Mouse (Mus musculus) forebrain, embryonic 16.5 days (tissue): ENCODE measurements around the gene Fis1. TPM values are rescaled to one million over a fixed set of nuclear protein-coding genes. Genes with fewer than 3 reads are reported as not detected.
"Not testable (repeated sequence)": the region's sequence is repeated elsewhere in the genome, so short reads cannot be mapped to it uniquely, and the experiment has no call there.

ENCODE experiments used
- ATAC-seq: fragments of 200-750 bp; cut with Nextera tagmentation; 2 replicates; pipeline ENCODE4 v1.8.0; 2017; ENCODE audit warnings: mild to moderate bottlenecking, moderate library complexity
- H3K27ac ChIP-seq: fragments of 300-500 bp; sonication (generic); 2 replicates; pipeline ENCODE4 v1.5.1; 2014; ENCODE audit warnings: low read length, control low read depth
- H3K27me3 ChIP-seq: fragments of 300-500 bp; sonication (generic); replicated peaks from 2 replicates; pipeline ENCODE4 v1.6.1; 2014; ENCODE audit warnings: low read length; ENCODE audit not compliant: control insufficient read depth, insufficient read depth
- H3K36me3 ChIP-seq: fragments of 300-500 bp; sonication (generic); 2 replicates; pipeline ENCODE4 v1.6.1; 2014; ENCODE audit not compliant: control insufficient read depth, insufficient read depth
- H3K4me1 ChIP-seq: fragments of 300-500 bp; sonication (generic); replicated peaks from 2 replicates; pipeline ENCODE4 v1.6.1; 2014; ENCODE audit warnings: low read length; ENCODE audit not compliant: control insufficient read depth, insufficient read depth
- H3K4me2 ChIP-seq: fragments of 300-500 bp; sonication (generic); 2 replicates; pipeline ENCODE4 v1.6.1; 2014; ENCODE audit warnings: mild to moderate bottlenecking, low read length, control low read depth
- H3K4me3 ChIP-seq: fragments of 300-500 bp; sonication (generic); replicated peaks from 2 replicates; pipeline ENCODE4 v1.5.1; 2014; ENCODE audit warnings: mild to moderate bottlenecking, low read length, control low read depth
- H3K9ac ChIP-seq: fragments of 300-500 bp; sonication (generic); replicated peaks from 2 replicates; pipeline ENCODE4 v1.6.1; 2014; ENCODE audit warnings: low read depth, low read length, control low read depth
- H3K9me3 ChIP-seq: fragments of 300-500 bp; sonication (generic); 2 replicates; pipeline ENCODE4 v1.6.1; 2016; ENCODE audit warnings: low read length; ENCODE audit not compliant: control insufficient read depth
- WGBS: fragments of 180-500 bp; shearing (Covaris S2); extraction: QIAGEN DNeasy Blood & Tissue Kit; methylation state at CpG from one replicate; pipeline ENCODE4 v1.1.7; 2014; 5-methylcytosine and 5-hydroxymethylcytosine counted together
- polyA plus RNA-seq: library from polyadenylated mRNA; unstranded; fragments of >200 nt; fragmentation: Nextera tagmentation; extraction: Ambion mirVana; gene quantifications from 2 replicates; pipeline ENCODE4 v1.2.1, GENCODE M21; 2015

Fis1 gene
- polyA plus RNA-seq, 1 experiment from 2014 or later, result 326 TPM

GRCm38 (mm10) chr5:136937621-136938020 is 15.5 kb upstream of the Fis1 start:
- Histone ChIP-seq H3K27ac (no peak overlapping the region), H3K9me3 (no peaks in the 10 kb centered on the region), H3K4me2 (no peak overlapping the region), H3K4me1 (no peaks in the 10 kb centered on the region), H3K9ac (no peak overlapping the region), H3K4me3 (no peak overlapping the region), H3K36me3 (no peaks in the 10 kb centered on the region), H3K27me3 (no peaks in the 10 kb centered on the region)
- 87% methylated on average over 5 of the region's 5 CpGs for WGBS
- no peak for ATAC-seq

- H3K9ac ChIP-seq, result no peak overlapping the region
- no peak for ATAC-seq
- no peak overlapping the region for H3K4me3 ChIP-seq
- WGBS, result 71% methylated on average over 7 of the region's 7 CpGs
- no peak overlapping the region for H3K27ac ChIP-seq
- no peaks in the 10 kb centered on the region for H3K4me1 ChIP-seq
- H3K4me2 ChIP-seq, result no peak overlapping the region
- no peaks in the 10 kb centered on the region for H3K36me3 ChIP-seq
- H3K27me3 ChIP-seq, result no peaks in the 10 kb centered on the region
- no peaks in the 10 kb centered on the region for H3K9me3 ChIP-seq
These were observed 13.8 kb upstream of the Fis1 start for GRCm38 (mm10) chr5:136939284-136939683.

GRCm38 (mm10) chr5:136940029-136940428 is 13.0 kb upstream of the Fis1 start:
- H3K4me1 ChIP-seq, H3K9me3 ChIP-seq, H3K27ac ChIP-seq, H3K4me3 ChIP-seq, ATAC-seq, H3K4me2 ChIP-seq, H3K9ac ChIP-seq, H3K27me3 ChIP-seq, H3K36me3 ChIP-seq: not testable (repeated sequence)
- 85% methylated on average over 6 of the region's 6 CpGs for WGBS

GRCm38 (mm10) chr5:136940845-136941560 is 12.1 kb upstream of the Fis1 start:
- WGBS, result 93% methylated on average over 12 of the region's 12 CpGs
- H3K4me2 ChIP-seq, result no peak overlapping the region
- no peak for ATAC-seq

GRCm38 (mm10) chr5:136942781-136943180 is 10.3 kb upstream of the Fis1 start:
- no peak overlapping the region for H3K4me3 ChIP-seq
- ATAC-seq, result no peak
- no peaks in the 10 kb centered on the region for H3K27me3 ChIP-seq
- H3K9me3 ChIP-seq, result no peaks in the 10 kb centered on the region
- H3K27ac ChIP-seq, result no peak overlapping the region
- no peak overlapping the region for H3K4me2 ChIP-seq
- 89% methylated on average over 3 of the region's 3 CpGs for WGBS
- H3K9ac ChIP-seq, result no peak overlapping the region
- H3K4me1 ChIP-seq, result no peaks in the 10 kb centered on the region
- no peaks in the 10 kb centered on the region for H3K36me3 ChIP-seq

More at GRCm38 (mm10) chr5:136940845-136941560, 12.1 kb upstream of the Fis1 start:
- Histone ChIP-seq H3K9me3 (no peaks in the 10 kb centered on the region), H3K36me3 (no peaks in the 10 kb centered on the region), H3K27me3 (no peaks in the 10 kb centered on the region), H3K9ac (no peak overlapping the region), H3K4me1 (no peaks in the 10 kb centered on the region), H3K4me3 (no peak overlapping the region), H3K27ac (no peak overlapping the region)

GRCm38 (mm10) chr5:136943382-136943781 is 9.7 kb upstream of the Fis1 start:
- H3K4me3 ChIP-seq, result no peak overlapping the region
- no peaks in the 10 kb centered on the region for H3K27me3 ChIP-seq
- H3K9ac ChIP-seq, result no peak overlapping the region
- 85% methylated on average over 2 of the region's 2 CpGs for WGBS
- no peak overlapping the region for H3K4me2 ChIP-seq
- no peak for ATAC-seq
- no peaks in the 10 kb centered on the region for H3K36me3 ChIP-seq
- no peaks in the 10 kb centered on the region for H3K9me3 ChIP-seq
- H3K27ac ChIP-seq, result no peak overlapping the region
- H3K4me1 ChIP-seq, result no peaks in the 10 kb centered on the region

- H3K27ac ChIP-seq, result no peak overlapping the region
- no peak for ATAC-seq
- H3K4me2 ChIP-seq, result no peak overlapping the region
- no peaks in the 10 kb centered on the region for H3K9me3 ChIP-seq
- WGBS, result 87% methylated on average over 12 of the region's 12 CpGs
- H3K4me1 ChIP-seq, result no peaks in the 10 kb centered on the region
- H3K9ac ChIP-seq, result no peak overlapping the region
- no peaks in the 10 kb centered on the region for H3K36me3 ChIP-seq
- no peaks in the 10 kb centered on the region for H3K27me3 ChIP-seq
- no peak overlapping the region for H3K4me3 ChIP-seq
These were observed 8.0 kb upstream of the Fis1 start for GRCm38 (mm10) chr5:136945084-136945483.

GRCm38 (mm10) chr5:136947874-136948273 is 5.2 kb upstream of the Fis1 start:
- no peak for ATAC-seq
- H3K9ac ChIP-seq, result no peak overlapping the region
- H3K4me2 ChIP-seq, result no peak overlapping the region
- no peaks in the 10 kb centered on the region for H3K9me3 ChIP-seq
- H3K4me1 ChIP-seq, result no peaks in the 10 kb centered on the region
- no peak overlapping the region for H3K27ac ChIP-seq
- no peaks in the 10 kb centered on the region for H3K27me3 ChIP-seq
- no peak overlapping the region for H3K4me3 ChIP-seq
- H3K36me3 ChIP-seq, result no peaks in the 10 kb centered on the region

GRCm38 (mm10) chr5:136949551-136950336 is 3.3 kb upstream of the Fis1 start:
- ATAC-seq, H3K9ac ChIP-seq, H3K4me3 ChIP-seq, H3K36me3 ChIP-seq, H3K9me3 ChIP-seq, H3K4me2 ChIP-seq, H3K27ac ChIP-seq, H3K27me3 ChIP-seq: not testable (repeated sequence)
- 80% methylated on average over 14 of the region's 14 CpGs for WGBS
- peaks cover 11% of the 10 kb centered on the region for H3K4me1 ChIP-seq
